ENCODE assay signal across 21 mouse cellular contexts in the genomic region with DNA sequence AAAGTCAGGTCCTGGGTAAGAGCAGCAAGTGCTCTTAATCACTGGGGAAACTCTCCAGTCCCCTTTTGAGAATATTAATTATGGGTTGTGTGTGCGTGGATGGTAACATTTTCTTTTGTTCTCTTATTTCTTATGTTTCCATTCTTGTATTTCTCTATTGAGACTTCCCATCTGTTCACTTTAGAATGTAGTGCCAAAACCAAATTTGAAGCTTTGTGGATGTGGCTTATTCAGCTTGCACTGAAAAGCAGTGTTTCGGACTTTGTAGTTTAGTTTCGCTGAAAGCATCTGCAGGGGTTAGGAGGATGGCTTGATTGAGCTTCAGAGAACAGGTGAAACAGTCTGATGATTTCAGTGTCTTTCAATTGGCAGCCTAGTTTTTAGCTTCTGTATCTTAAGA. TPM values are rescaled to one million over a fixed set of nuclear protein-coding genes. Genes with fewer than 3 reads are reported as not detected.
A peak's percentile ranks its signal among the peaks of the same experiment; 100 is the strongest.
DNase-seq lines count a peak whose midpoint lies in the region; ATAC-seq and TF ChIP-seq lines count a peak whose summit lies in the region.
"Had no signal": no experiment of that assay in that cellular context is flagged by ENCODE, and none has a peak within 500 bp of the region (broad histone marks: within the 10 kb centered on the region; RNA-seq: fewer than 3 reads in every experiment).

No protein-coding gene starts in this region.

- ATAC-seq in forebrain, postnatal 0 days, result no peak
- no peak for ATAC-seq in forebrain, embryonic 15.5 days (replicated peaks)
- no peak for ATAC-seq in kidney, embryonic 14.5 days (ENCODE audit: low FRiP score, low TSS enrichment)

- peak; percentile 9 for DNase-seq in forebrain, postnatal 0 days
- DNase-seq in brain, adult 2 months (ENCODE audit: low read depth, low spot score), result peak; percentile 56
- peak; percentile 8 for DNase-seq in brain, embryonic 14.5 days (ENCODE audit: low read depth)
- DNase-seq in heart, postnatal 4 days, result no peak
- DNase-seq: adrenal gland, adult 2 months; adrenal gland, postnatal 10 days; adrenal gland, postnatal 25 days; cerebellum, adult 11 months; cerebellum, adult 18-20 months; cerebellum, adult 8-10 months; cerebellum, adult 9-11 months; cerebellum, postnatal 14 days; cerebellum, postnatal 36 days; embryo, embryonic 11 days had no signal

- no peak overlapping the region for H3K4me2 ChIP-seq in forebrain, postnatal 0 days (ENCODE audit: low read depth)
- no peak overlapping the region for H3K4me2 ChIP-seq in forebrain, embryonic 15.5 days (replicated peaks)
- no peak overlapping the region for H3K4me2 ChIP-seq in kidney, embryonic 14.5 days (replicated peaks; ENCODE audit: low read depth, low read length)
- H3K4me2 ChIP-seq: embryonic facial prominence, embryonic 13.5 days; embryonic facial prominence, embryonic 15.5 days; forebrain, embryonic 12.5 days had no signal

- TF ChIP-seq CTCF in forebrain, postnatal 0 days (IDR thresholded peaks at IDR 0.05; ENCODE audit: low read depth), result no peak
- TF ChIP-seq CTCF in brain, embryonic 14.5 days (IDR thresholded peaks at IDR 0.05; ENCODE audit: borderline replicate concordance, extremely low read depth, insufficient read depth, insufficient read length), result no peak

- H3K4me3 ChIP-seq in forebrain, postnatal 0 days (ENCODE audit: low read depth, low read length), result no peak overlapping the region
- H3K4me3 ChIP-seq in forebrain, embryonic 15.5 days, result no peak overlapping the region
- H3K4me3 ChIP-seq in kidney, embryonic 14.5 days (ENCODE audit: low read length), result no peak overlapping the region
- H3K4me3 ChIP-seq: embryonic facial prominence, embryonic 13.5 days; embryonic facial prominence, embryonic 15.5 days; erythroblast, embryonic 14.5 days; forebrain, embryonic 10.5 days; forebrain, embryonic 12.5 days had no signal

- H3K36me3 ChIP-seq in forebrain, postnatal 0 days (ENCODE audit: insufficient read depth), result no peaks in the 10 kb centered on the region
- H3K36me3 ChIP-seq in forebrain, embryonic 15.5 days, result no peaks in the 10 kb centered on the region
- no peaks in the 10 kb centered on the region for H3K36me3 ChIP-seq in kidney, embryonic 14.5 days (ENCODE audit: control insufficient read depth, insufficient read depth, low read length)
- H3K36me3 ChIP-seq: embryonic facial prominence, embryonic 15.5 days; forebrain, embryonic 12.5 days had no signal

- TF ChIP-seq POLR2A in brain, embryonic 14.5 days (IDR thresholded peaks at IDR 0.05; ENCODE audit: borderline replicate concordance, extremely low read depth, insufficient read depth, insufficient read length, poor library complexity, severe bottlenecking), result no peak

- WGBS in forebrain, postnatal 0 days, result 47% methylated on average over 3 of the region's 3 CpGs
- 54% methylated on average over 3 of the region's 3 CpGs for WGBS in forebrain, embryonic 15.5 days
- 89% methylated on average over 3 of the region's 3 CpGs for WGBS in kidney, embryonic 14.5 days

- no peaks in the 10 kb centered on the region for H3K27me3 ChIP-seq in forebrain, postnatal 0 days (ENCODE audit: insufficient read depth, low read length)
- no peaks in the 10 kb centered on the region for H3K27me3 ChIP-seq in forebrain, embryonic 15.5 days
- H3K27me3 ChIP-seq in kidney, embryonic 14.5 days (ENCODE audit: control insufficient read depth, insufficient read depth, low read length), result no peaks in the 10 kb centered on the region
- H3K27me3 ChIP-seq: embryonic facial prominence, embryonic 13.5 days; embryonic facial prominence, embryonic 15.5 days; forebrain, embryonic 12.5 days had no signal

- H3K9me3 ChIP-seq in forebrain, postnatal 0 days (ENCODE audit: low read length), result no peaks in the 10 kb centered on the region
- no peaks in the 10 kb centered on the region for H3K9me3 ChIP-seq in forebrain, embryonic 15.5 days
- no peaks in the 10 kb centered on the region for H3K9me3 ChIP-seq in kidney, embryonic 14.5 days (ENCODE audit: control insufficient read depth, low read length)
- H3K9me3 ChIP-seq: embryonic facial prominence, embryonic 13.5 days; embryonic facial prominence, embryonic 15.5 days; forebrain, embryonic 10.5 days; forebrain, embryonic 12.5 days had no signal

- no peak overlapping the region for H3K27ac ChIP-seq in forebrain, postnatal 0 days (ENCODE audit: low read depth, low read length)
- H3K27ac ChIP-seq in forebrain, embryonic 15.5 days (replicated peaks), result no peak overlapping the region
- H3K27ac ChIP-seq in kidney, embryonic 14.5 days (ENCODE audit: low read depth, low read length), result no peak overlapping the region
- H3K27ac ChIP-seq: embryonic facial prominence, embryonic 13.5 days; embryonic facial prominence, embryonic 15.5 days; forebrain, embryonic 10.5 days; forebrain, embryonic 12.5 days had no signal

- no peaks in the 10 kb centered on the region for H3K4me1 ChIP-seq in forebrain, postnatal 0 days (ENCODE audit: insufficient read depth)
- 0 out of 2 replicates have a peak, but pooled peaks cover 12% of the 10 kb centered on the region for H3K4me1 ChIP-seq in forebrain, embryonic 15.5 days
- H3K4me1 ChIP-seq in kidney, embryonic 14.5 days (ENCODE audit: control insufficient read depth, insufficient read depth, low read length), result no peaks in the 10 kb centered on the region
- H3K4me1 ChIP-seq: embryonic facial prominence, embryonic 15.5 days; forebrain, embryonic 10.5 days; forebrain, embryonic 12.5 days had no signal

- H3K9ac ChIP-seq in forebrain, postnatal 0 days, result no peak overlapping the region
- no peak overlapping the region for H3K9ac ChIP-seq in forebrain, embryonic 15.5 days (replicated peaks)
- H3K9ac ChIP-seq in kidney, embryonic 14.5 days (ENCODE audit: low read depth, low read length), result no peak overlapping the region
- H3K9ac ChIP-seq: embryonic facial prominence, embryonic 13.5 days; embryonic facial prominence, embryonic 15.5 days; forebrain, embryonic 12.5 days had no signal

RNA-seq across cellular contexts. Expression of a gene that starts 14.8 kb away (rescaled TPM):
- 83.2 and 97.1 TPM in 2 replicates for total RNA-seq in forebrain, postnatal 0 days (2014; rRNA removed)
- 51.0 and 59.7 TPM in 2 replicates for polyA plus RNA-seq in forebrain, postnatal 0 days (2015; fragmentation: Nextera tagmentation; extraction: Ambion mirVana)
- 75.2 and 76.2 TPM in 2 replicates for polyA plus RNA-seq in forebrain, embryonic 15.5 days (2015; fragmentation: Nextera tagmentation; extraction: Ambion mirVana)
- polyA plus RNA-seq in brain, embryonic 14.5 days (2012; rRNA removed), result 31.6 and 45.6 TPM in 2 replicates
- polyA plus RNA-seq in kidney, embryonic 14.5 days (2014; fragmentation: Nextera tagmentation; extraction: Ambion mirVana), result 25.1 and 44.6 TPM in 2 replicates
- total RNA-seq in heart, postnatal 4 days (2021), result 100 to 1,000 TPM; 105 to 108 TPM

RNA-seq across cellular contexts. Expression of a gene that starts 47.7 kb away (rescaled TPM):
- total RNA-seq in forebrain, postnatal 0 days (2014; rRNA removed), result 8.8 and 12.2 TPM in 2 replicates
- 5.0 and 6.8 TPM in 2 replicates for polyA plus RNA-seq in forebrain, postnatal 0 days (2015; fragmentation: Nextera tagmentation; extraction: Ambion mirVana)
- polyA plus RNA-seq in forebrain, embryonic 15.5 days (2015; fragmentation: Nextera tagmentation; extraction: Ambion mirVana), result 14.1 and 16.1 TPM in 2 replicates
- polyA plus RNA-seq in brain, embryonic 14.5 days (2012; rRNA removed), result 7.3 TPM in 2 replicates
- 8.6 and 9.6 TPM in 2 replicates for polyA plus RNA-seq in kidney, embryonic 14.5 days (2014; fragmentation: Nextera tagmentation; extraction: Ambion mirVana)
- total RNA-seq in heart, postnatal 4 days (2021), result 1 to 10 TPM; 5.9 to 6.1 TPM

RNA-seq across cellular contexts. Expression of a gene that starts 54.4 kb away (rescaled TPM):
- total RNA-seq in forebrain, postnatal 0 days (2014; rRNA removed), result 1.2 and 2.3 TPM in 2 replicates
- polyA plus RNA-seq in forebrain, postnatal 0 days (2015; fragmentation: Nextera tagmentation; extraction: Ambion mirVana), result 1.1 TPM in 2 replicates
- 1.7 and 2.2 TPM in 2 replicates for polyA plus RNA-seq in forebrain, embryonic 15.5 days (2015; fragmentation: Nextera tagmentation; extraction: Ambion mirVana)
- 0.92 and 1.3 TPM in 2 replicates for polyA plus RNA-seq in brain, embryonic 14.5 days (2012; rRNA removed)
- polyA plus RNA-seq in kidney, embryonic 14.5 days (2014; fragmentation: Nextera tagmentation; extraction: Ambion mirVana), result 1.7 and 3.2 TPM in 2 replicates
- 10 to 100 TPM in 1 of 2 experiments, 1 to 10 TPM in 1; 9.5 to 10.3 TPM for total RNA-seq in heart, postnatal 4 days (2021)

RNA-seq across cellular contexts. Expression of a gene that starts 55.0 kb away (rescaled TPM):
- 3.3 and 5.1 TPM in 2 replicates for total RNA-seq in forebrain, postnatal 0 days (2014; rRNA removed)
- 2.3 and 3.2 TPM in 2 replicates for polyA plus RNA-seq in forebrain, postnatal 0 days (2015; fragmentation: Nextera tagmentation; extraction: Ambion mirVana)
- 2.4 and 2.5 TPM in 2 replicates for polyA plus RNA-seq in forebrain, embryonic 15.5 days (2015; fragmentation: Nextera tagmentation; extraction: Ambion mirVana)
- polyA plus RNA-seq in brain, embryonic 14.5 days (2012; rRNA removed), result 1.4 TPM in 2 replicates
- polyA plus RNA-seq in kidney, embryonic 14.5 days (2014; fragmentation: Nextera tagmentation; extraction: Ambion mirVana), result 1.8 and 3.2 TPM in 2 replicates
- 10 to 100 TPM; 12.4 to 14.0 TPM for total RNA-seq in heart, postnatal 4 days (2021)
